Mouse (Mus musculus): ENCODE measurements around the gene Plppr5.

- TF ChIP-seq CTCF (IDR thresholded peaks at IDR 0.05; ENCODE audit: control insufficient read depth, insufficient read depth, insufficient replicate concordance, low read depth, low read length), result no peak
- TF ChIP-seq POLR2A (IDR thresholded peaks at IDR 0.05; ENCODE audit: control insufficient read depth, low read depth, low read length), result no peak
Observed at GRCm38 (mm10) chr3:117611453-117611852, 36.8 kb downstream of the Plppr5 start.

Measured in testis, adult 2 months (tissue).